Mouse (Mus musculus) thymus, adult 2 months (tissue): ENCODE data around the gene Hnrnpc.

Experiments used
- CTCF ChIP-seq: fragments of 200-500 bp; IDR thresholded peaks from 2 replicates; pipeline ENCODE4 v1.5.1; 2012; ENCODE audit warnings: mild to moderate bottlenecking, control low read depth, low read length, moderate library complexity, borderline replicate concordance; ENCODE audit not compliant: control insufficient read depth, poor library complexity, insufficient read depth; ENCODE audit errors: extremely low read depth
- POLR2A ChIP-seq: fragments of 200-500 bp; IDR thresholded peaks from 2 replicates; pipeline ENCODE4 v1.6.1; 2012; ENCODE audit warnings: mild to moderate bottlenecking, low read length, control low read depth, moderate library complexity; ENCODE audit not compliant: control insufficient read depth, poor library complexity, insufficient read depth; ENCODE audit errors: extremely low read depth

- TF ChIP-seq POLR2A (no peak), CTCF (no peak)
Measured at GRCm38 (mm10) chr14:52124636-52125035, 20.8 kb upstream of the Hnrnpc start.
